Mouse (Mus musculus): ENCODE data around the gene 4931440F15Rik. TPM values are rescaled to one million over a fixed set of nuclear protein-coding genes. Genes with fewer than 3 reads are reported as not detected.
"Not testable (repeated sequence)": the region's sequence is repeated elsewhere in the genome, so short reads cannot be mapped to it uniquely, and the experiment has no call there.

4931440F15Rik gene
- 1 to 10 TPM in 13 of 26 experiments, under 1 TPM in 13; 0.21 to 1.8 (median 1.0) TPM for total RNA-seq (2018; cell fraction: chromatin; rRNA removed)
- total RNA-seq (2018; cell fraction: cytosol; rRNA removed) = under 1 TPM in 7 of 26 experiments, not detected in 19; 0.03 to 0.18 (median 0.05) TPM
- 1 to 10 TPM in 1 of 26 experiments, under 1 TPM in 23, not detected in 2; 0.12 to 1.1 (median 0.46) TPM for total RNA-seq (2018; cell fraction: nucleus; rRNA removed)
- not detected in 3 replicates for polyA plus RNA-seq (2018)

DNA sequence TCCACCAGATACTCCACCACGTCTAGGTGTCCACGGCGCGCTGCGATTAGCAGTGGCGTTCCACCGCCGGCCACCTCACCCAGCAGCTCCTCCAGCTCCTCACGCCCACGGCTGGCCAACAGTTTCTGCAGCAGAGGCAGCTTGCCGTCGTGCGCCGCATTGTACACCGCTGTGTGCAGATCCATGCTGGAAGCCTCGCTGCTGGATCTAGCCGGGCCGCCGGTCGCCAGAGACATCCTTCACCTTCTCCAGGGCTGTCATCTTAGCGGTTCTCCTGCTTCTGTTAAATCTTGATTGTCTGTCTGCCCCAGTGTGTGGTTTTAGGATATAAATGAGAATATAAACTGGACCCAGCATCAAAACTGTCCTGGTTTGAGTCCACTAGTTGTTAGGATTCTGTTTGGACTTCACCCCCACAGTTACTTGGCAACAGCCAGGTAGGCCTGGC, at the start of gene 4931440F15Rik:
Gene 4931440F15Rik (minus strand): TSS at position 398 of the 448 bp plus-strand sequence.
- H3K27ac ChIP-seq; H3K4me3 ChIP-seq (ENCODE audit: inconsistent target); H3K36me3 ChIP-seq (ENCODE audit: inconsistent target); H3K79me2 ChIP-seq (ENCODE audit: inconsistent target): not testable (repeated sequence)
- 62% methylated on average over 20 of the region's 21 CpGs for WGBS (ENCODE audit: missing documents)

DNA sequence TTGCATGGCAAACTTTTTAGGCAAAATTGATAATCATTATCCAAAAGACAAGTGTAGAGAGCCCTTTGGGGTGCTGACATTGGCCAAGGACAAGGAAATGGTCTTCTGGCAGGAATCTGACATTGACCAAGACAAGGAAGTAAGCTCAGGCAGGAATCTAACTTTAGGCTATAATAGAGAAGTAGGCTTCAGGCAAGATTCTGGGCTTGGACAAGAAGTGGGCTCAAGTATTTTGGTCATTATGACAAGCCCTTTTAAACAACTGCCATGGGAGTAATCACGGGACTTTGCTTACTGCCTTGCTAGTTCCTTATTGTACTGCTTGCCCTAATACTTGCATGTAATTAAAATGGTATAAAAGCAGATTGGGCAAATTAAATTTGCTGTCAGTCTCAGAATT, 49.3 kb upstream of the 4931440F15Rik start:
- not testable (repeated sequence) for H3K36me3 ChIP-seq (ENCODE audit: inconsistent target); H3K4me3 ChIP-seq (ENCODE audit: inconsistent target); H3K79me2 ChIP-seq (ENCODE audit: inconsistent target)
- peak overlapping the region; percentile 91 for H3K27ac ChIP-seq
- WGBS (ENCODE audit: missing documents) = 36% methylated on average over 1 of the region's 1 CpGs

DNA sequence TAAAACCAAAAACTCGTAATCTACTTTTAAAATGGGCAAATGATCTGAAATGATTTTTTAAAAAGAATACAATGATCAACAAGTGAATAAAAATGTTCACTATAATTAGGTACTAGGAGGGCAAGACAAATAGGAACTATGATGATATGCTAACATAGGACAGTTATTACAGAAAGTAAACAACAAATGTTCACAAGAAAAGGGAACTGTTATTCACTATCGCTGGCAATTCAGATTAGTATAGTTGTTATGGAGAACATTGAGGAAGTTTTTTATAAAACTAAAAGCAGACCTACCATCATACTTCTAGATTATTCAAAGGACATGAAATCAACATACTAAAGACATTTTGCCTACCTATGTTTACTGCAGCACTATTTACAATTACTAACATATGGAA, 44.7 kb upstream of the 4931440F15Rik start:
- Histone ChIP-seq H3K79me2 (ENCODE audit: inconsistent target) (no peaks in the 10 kb centered on the region), H3K27ac (0 out of 2 replicates have a peak overlapping the region, but pooled peaks have one; percentile 48), H3K4me3 (ENCODE audit: inconsistent target) (no peak overlapping the region), H3K36me3 (ENCODE audit: inconsistent target) (no peaks in the 10 kb centered on the region)
- WGBS (ENCODE audit: missing documents) = 72% methylated on average over 2 of the region's 2 CpGs

DNA sequence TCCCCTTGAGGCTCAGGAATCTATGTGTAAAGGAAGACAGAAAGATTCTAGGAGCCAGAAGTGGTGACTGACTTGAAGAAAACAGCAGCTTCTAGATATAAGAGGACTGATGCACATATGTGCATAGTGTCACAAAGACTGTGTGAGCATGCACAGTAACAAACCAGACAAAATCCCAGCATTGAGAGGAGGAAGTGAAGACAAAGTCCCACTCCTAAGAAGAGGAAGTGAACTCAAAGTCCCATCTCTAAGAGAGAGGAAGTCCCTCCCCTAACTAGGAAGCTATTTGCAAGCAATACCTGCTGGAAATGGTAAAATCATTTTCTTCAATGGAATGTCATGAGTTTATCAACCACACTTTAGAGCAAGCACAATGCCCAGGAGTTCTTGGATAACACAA, 38.8 kb upstream of the 4931440F15Rik start:
- Histone ChIP-seq H3K27ac (peak overlapping the region; percentile 17; the same call in 1 of the 2 replicates), H3K4me3 (ENCODE audit: inconsistent target) (no peak overlapping the region), H3K79me2 (ENCODE audit: inconsistent target) (no peaks in the 10 kb centered on the region), H3K36me3 (ENCODE audit: inconsistent target) (no peaks in the 10 kb centered on the region)

DNA sequence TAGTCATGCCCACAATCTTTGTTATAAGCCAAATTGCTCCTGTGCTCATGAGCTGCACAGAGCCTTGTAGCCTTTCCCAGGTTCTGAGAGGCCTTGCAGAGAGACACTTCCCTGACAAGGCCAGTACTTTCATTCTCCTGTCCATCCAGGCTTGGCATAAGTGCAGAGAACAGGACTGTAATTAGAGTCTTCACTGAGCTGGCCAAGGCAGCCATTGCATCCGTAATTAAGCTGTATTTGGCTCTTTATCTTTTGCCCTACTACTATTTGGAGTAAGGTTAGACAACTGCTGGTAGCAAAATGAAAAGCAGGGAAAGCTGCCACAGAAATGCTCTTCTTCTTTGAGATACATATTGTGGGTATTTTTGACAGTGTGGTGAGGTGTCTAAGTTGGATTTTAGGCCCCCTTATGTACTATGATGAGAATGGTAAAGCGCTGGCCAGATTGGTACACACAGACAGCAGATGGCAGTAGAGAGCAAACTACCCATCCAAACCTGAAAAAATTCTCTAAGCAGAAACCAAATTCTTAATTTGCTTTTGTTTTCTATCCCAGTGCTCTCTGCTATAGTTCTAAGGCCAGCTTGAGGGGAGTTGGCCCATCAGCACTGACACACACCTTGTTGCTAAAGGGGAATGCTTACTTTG, 36.4 kb upstream of the 4931440F15Rik start:
- no peaks in the 10 kb centered on the region for H3K79me2 ChIP-seq (ENCODE audit: inconsistent target)
- H3K4me3 ChIP-seq (ENCODE audit: inconsistent target) = no peak overlapping the region
- peak overlapping the region; percentile 43 for H3K27ac ChIP-seq
- no peaks in the 10 kb centered on the region for H3K36me3 ChIP-seq (ENCODE audit: inconsistent target)
- WGBS (ENCODE audit: missing documents) = 61% methylated on average over 2 of the region's 2 CpGs

DNA sequence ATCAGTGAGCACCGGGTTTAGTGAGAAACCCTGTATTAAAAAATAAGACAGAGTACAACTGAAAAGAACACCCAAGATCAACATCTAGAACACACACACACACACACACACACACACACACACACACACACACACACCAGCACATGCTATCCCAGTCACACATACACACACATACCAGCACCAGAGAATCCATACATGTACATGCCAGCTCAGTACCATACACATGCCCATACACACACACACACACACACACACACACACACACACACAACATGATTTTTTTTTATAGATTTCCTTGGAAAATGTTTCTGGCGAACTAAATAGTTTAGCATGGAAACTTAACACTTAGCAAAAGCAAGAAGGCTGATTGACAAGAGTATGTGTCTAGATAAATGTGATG, 35.6 kb upstream of the 4931440F15Rik start:
- H3K79me2 ChIP-seq (ENCODE audit: inconsistent target) = no peaks in the 10 kb centered on the region
- WGBS (ENCODE audit: missing documents) = 89% methylated on average over 2 of the region's 2 CpGs

DNA sequence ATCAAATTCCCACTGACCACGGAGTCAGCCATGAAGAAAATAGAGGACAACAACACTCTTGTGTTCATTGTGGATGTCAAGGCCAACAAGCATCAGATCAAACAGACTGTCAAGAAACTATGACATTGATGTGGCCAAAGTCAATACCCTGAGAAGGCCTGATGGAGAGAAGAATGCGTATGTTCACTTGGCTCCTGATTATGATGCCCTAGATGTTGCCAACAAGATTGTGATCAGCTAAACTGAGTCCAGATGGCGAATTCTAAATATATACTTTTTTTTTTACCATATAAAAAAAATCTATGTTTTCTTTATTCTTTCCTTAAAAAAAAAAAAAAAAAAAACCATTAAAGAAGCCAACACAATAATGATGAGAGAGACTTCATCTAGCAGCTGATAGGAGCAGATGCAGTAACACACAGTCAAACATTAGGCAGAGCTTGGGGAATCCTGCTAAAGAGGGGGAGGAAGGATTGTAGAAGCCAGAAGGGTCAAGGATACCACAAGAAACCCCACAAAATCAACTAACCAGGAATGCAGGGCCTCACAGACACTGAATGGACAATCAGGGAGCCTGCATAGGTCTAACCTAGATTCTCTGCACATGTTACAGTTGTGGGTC, 15.2 kb upstream of the 4931440F15Rik start:
- WGBS (ENCODE audit: missing documents) = 100% methylated on average over 3 of the region's 3 CpGs
- Histone ChIP-seq H3K27ac (peak overlapping the region; percentile 24; the same call in 1 of the 2 replicates), H3K36me3 (ENCODE audit: inconsistent target) (no peaks in the 10 kb centered on the region), H3K4me3 (ENCODE audit: inconsistent target) (no peak overlapping the region), H3K79me2 (ENCODE audit: inconsistent target) (no peaks in the 10 kb centered on the region)

More for the DNA sequence above, 35.6 kb upstream of the 4931440F15Rik start:
- Histone ChIP-seq H3K4me3 (ENCODE audit: inconsistent target) (no peak overlapping the region), H3K27ac (no peak overlapping the region), H3K36me3 (ENCODE audit: inconsistent target) (no peaks in the 10 kb centered on the region)

DNA sequence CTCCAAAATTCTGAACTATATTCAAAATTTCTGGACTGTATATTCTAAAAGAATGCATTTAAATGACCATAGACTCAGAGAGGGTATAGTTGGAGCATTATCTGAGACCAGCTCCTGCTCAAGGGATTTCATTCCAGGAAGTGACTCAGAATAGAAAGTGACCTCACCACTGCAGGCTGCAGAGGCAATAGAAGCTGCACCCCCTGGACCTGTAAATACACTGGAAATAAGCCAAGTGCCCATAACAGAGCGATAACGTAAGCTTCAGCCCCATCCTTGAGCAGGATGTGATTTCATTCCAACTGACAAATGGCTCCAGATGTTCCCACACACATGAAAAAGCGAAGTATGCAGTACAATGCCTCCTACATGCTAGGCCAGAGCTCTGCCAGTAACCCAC, 14.3 kb upstream of the 4931440F15Rik start:
- Histone ChIP-seq H3K79me2 (ENCODE audit: inconsistent target) (no peaks in the 10 kb centered on the region), H3K36me3 (ENCODE audit: inconsistent target) (no peaks in the 10 kb centered on the region), H3K27ac (peak overlapping the region; percentile 24; the same call in 1 of the 2 replicates), H3K4me3 (ENCODE audit: inconsistent target) (no peak overlapping the region)
- WGBS (ENCODE audit: missing documents) = 54% methylated on average over 3 of the region's 3 CpGs

DNA sequence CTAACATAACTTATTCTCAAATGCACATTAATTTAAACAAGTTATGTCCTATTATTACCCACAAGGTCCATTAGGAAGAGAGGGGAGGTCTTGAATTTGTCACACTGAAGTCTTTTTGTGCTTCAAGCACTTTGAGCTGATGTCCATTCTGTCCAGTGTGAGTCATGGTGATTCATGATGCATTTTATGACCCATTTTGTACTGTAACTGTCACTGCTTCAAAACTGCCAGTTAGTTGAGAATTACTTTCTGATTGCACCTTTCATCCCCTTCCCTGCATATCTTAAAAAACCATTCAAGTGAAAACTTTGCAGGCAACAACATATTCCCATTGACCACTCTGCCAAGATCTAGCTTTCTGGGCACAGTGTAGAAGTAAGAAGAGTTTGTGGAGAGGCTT, 11.6 kb upstream of the 4931440F15Rik start:
- Histone ChIP-seq H3K27ac (no peak overlapping the region), H3K79me2 (ENCODE audit: inconsistent target) (no peaks in the 10 kb centered on the region), H3K4me3 (ENCODE audit: inconsistent target) (no peak overlapping the region), H3K36me3 (ENCODE audit: inconsistent target) (no peaks in the 10 kb centered on the region)

DNA sequence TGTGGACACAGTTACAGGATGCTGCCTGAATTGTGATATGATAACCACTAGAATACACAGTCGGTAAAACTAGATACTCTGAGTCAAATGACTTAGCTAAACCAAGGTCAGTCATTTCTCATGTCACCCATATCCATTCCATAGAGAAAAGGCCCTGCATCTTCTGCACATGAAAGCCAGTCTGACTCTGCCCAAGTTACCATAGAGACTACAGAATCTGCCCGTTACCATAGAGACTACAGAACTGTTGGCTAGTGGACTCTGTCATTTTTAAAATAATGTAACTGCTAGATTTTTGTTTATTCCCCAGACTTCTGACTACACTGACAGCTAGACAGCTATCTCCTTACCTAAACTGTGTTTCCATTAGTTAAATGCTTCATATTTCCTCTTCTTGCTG, 2.3 kb upstream of the 4931440F15Rik start:
- Histone ChIP-seq H3K36me3 (ENCODE audit: inconsistent target) (no peaks in the 10 kb centered on the region), H3K27ac (no peak overlapping the region), H3K4me3 (ENCODE audit: inconsistent target) (no peak overlapping the region), H3K79me2 (ENCODE audit: inconsistent target) (no peaks in the 10 kb centered on the region)
- WGBS (ENCODE audit: missing documents) = 84% methylated on average over 2 of the region's 2 CpGs

DNA sequence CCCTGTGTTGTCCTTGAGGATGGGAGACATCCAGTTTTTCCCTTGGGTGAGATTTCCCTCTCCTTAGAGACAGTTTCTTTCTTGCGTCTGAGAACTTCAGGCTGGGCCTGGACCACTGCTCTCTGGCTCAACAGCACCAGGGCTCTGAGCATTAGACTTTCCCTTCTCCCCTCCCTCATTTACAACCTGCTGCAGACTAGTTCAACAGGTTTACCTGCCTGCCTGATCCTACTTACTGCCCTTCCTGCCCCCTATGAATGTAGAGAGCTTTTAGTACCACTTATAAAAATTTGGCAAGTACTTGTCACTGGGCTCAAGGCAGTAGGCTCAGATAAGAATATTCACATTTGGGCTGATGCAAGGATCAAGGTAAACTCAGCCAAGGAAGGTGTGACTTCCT, 533 bp upstream of the 4931440F15Rik start:
- Histone ChIP-seq H3K4me3 (ENCODE audit: inconsistent target) (no peak overlapping the region), H3K36me3 (ENCODE audit: inconsistent target) (no peaks in the 10 kb centered on the region), H3K27ac (no peak overlapping the region), H3K79me2 (ENCODE audit: inconsistent target) (no peaks in the 10 kb centered on the region)
- 100% methylated on average over 1 of the region's 1 CpGs for WGBS (ENCODE audit: missing documents)

DNA sequence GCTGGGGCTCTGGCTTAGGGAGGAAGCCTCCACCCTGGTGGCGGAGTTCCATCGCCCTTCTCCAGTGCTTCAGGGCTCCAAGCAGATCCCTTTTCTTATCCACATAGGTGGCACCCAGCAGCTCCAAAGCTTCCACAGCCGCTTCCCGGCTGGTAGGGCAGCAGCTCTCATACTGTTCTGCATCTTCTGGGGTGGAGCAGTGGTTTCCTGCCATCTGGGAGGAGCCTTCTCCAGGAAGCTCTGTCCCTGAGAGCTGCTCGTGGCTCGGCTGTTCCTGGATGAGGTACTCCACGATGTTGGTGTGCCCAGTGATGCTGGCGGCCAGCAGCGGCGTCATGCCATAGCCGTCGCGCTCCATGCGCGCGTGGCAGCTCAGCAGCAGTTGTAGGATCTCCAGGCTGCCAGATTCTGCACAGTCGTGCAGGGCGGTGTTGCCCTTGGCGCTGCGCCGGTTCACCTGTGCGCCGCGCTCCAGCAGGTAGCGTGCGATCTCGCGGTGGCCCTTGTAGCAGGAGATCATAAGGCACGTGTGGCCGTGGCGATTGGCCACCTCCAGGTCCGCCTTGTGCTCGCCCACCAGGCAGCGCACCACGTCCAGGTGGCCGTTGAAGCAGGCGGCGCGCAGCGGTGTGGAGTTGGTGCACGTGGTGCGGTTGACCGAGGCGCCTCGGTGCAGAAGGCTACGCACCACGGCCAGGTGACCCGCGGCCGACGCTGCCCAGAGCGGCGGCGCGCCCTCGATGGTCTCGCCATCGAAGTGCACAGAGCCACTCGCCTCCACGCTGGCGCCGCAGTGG, 796 bp downstream of the 4931440F15Rik start:
- not testable (repeated sequence) for H3K36me3 ChIP-seq (ENCODE audit: inconsistent target); H3K27ac ChIP-seq; H3K4me3 ChIP-seq (ENCODE audit: inconsistent target); H3K79me2 ChIP-seq (ENCODE audit: inconsistent target)
- WGBS (ENCODE audit: missing documents) = 39% methylated on average over 24 of the region's 62 CpGs

DNA sequence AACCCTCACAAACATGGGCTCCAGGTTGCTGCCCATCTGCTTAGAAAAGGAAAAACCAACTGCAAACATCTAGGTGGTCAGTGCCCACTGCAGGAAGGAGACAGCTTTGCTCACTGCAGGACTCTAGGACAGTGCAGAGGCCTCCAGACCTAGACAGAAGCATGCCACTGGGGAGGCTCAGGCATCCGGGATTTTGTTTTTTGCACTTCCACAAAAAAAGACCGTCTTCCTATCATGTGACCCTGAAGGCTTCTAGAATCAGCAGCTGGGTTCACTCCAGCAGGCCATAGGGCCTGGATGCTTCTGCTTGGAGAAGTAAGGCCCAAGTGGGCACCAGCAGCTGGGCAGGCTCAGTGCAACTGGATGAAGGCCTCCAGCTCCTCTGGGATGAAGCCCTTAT, 2.3 kb downstream of the 4931440F15Rik start:
- H3K4me3 ChIP-seq (ENCODE audit: inconsistent target) = no peak overlapping the region
- no peaks in the 10 kb centered on the region for H3K36me3 ChIP-seq (ENCODE audit: inconsistent target)
- WGBS (ENCODE audit: missing documents) = 87% methylated on average over 2 of the region's 2 CpGs
- H3K79me2 ChIP-seq (ENCODE audit: inconsistent target) = no peaks in the 10 kb centered on the region
- no peak overlapping the region for H3K27ac ChIP-seq

DNA sequence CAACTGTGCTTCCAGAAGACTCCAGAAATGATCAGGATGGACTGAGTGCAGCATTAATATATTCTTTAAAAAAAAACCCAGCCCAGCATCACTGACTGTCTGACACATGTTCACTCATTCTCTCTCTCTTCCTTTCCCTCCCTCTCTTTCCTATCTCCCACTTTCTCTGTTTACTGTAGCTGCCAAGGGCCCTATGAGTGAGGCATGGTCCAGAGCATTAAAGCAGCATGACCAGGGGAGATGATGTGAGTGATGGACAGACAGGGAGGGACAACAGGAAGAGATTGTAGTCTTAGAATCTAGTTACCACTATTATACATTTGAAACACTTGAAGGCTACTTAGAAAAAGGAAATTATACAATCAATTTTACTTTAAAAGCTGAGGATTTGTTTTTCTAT, 9.8 kb downstream of the 4931440F15Rik start:
- no peak overlapping the region for H3K27ac ChIP-seq

DNA sequence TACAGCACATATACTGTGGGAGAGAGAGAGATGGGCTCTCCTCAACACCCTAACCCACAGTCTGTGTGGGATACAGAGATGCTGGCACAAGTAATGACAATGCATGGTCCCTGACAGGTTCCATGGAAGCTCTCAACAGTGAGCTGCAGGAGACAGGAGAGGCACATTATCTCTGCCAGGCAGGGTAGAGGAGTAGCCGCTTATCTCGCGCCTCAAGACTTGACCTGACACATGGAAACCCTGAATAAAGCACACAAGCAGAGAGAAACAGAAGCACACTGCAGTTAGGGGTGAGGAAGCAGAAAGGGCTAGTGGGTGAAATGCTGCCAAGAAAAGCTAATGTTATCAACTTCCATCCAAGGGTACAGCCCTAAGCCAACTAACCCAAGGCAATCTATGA, 10.2 kb downstream of the 4931440F15Rik start:
- Histone ChIP-seq H3K4me3 (ENCODE audit: inconsistent target) (no peak overlapping the region), H3K27ac (no peak overlapping the region)

More for the DNA sequence above, 9.8 kb downstream of the 4931440F15Rik start:
- H3K36me3 ChIP-seq (ENCODE audit: inconsistent target) = no peaks in the 10 kb centered on the region
- no peak overlapping the region for H3K4me3 ChIP-seq (ENCODE audit: inconsistent target)
- no peaks in the 10 kb centered on the region for H3K79me2 ChIP-seq (ENCODE audit: inconsistent target)

More for the DNA sequence above, 10.2 kb downstream of the 4931440F15Rik start:
- H3K79me2 ChIP-seq (ENCODE audit: inconsistent target) = no peaks in the 10 kb centered on the region
- 96% methylated on average over 3 of the region's 3 CpGs for WGBS (ENCODE audit: missing documents)
- H3K36me3 ChIP-seq (ENCODE audit: inconsistent target) = no peaks in the 10 kb centered on the region

Measured in macrophage (primary cell).